Mouse (Mus musculus): Measurements from ENCODE around the gene 4933427I04Rik. TPM values are rescaled to one million over a fixed set of nuclear protein-coding genes. Genes with fewer than 3 reads are reported as not detected.

Gene 4933427I04Rik
- polyA plus RNA-seq (2015; fragmentation: Nextera tagmentation; extraction: Ambion mirVana), result 0.15 TPM in 1 of 2 replicates, not detected in the other

GRCm38 (mm10) chr4:123859379-123859778 lies at the start of gene 4933427I04Rik:
Gene 4933427I04Rik (plus strand): TSS chr4:123859679.
- ATAC-seq (ENCODE audit: insufficient number of reproducible peaks, low FRiP score, low TSS enrichment, low read depth), result no peak
- no peaks in the 10 kb centered on the region for H3K36me3 ChIP-seq
- no peaks in the 10 kb centered on the region for H3K27me3 ChIP-seq
- no peak within 1 kb of the TSS for H3K27ac ChIP-seq
- no peak within 1 kb of the TSS for H3K9ac ChIP-seq
- no peaks in the 10 kb centered on the region for H3K4me1 ChIP-seq
- H3K9me3 ChIP-seq, result no peaks in the 10 kb centered on the region
- no peak within 1 kb of the TSS for H3K4me2 ChIP-seq
- WGBS, result 77% methylated on average over 3 of the region's 3 CpGs
- no peak within 1 kb of the TSS for H3K4me3 ChIP-seq

DNA sequence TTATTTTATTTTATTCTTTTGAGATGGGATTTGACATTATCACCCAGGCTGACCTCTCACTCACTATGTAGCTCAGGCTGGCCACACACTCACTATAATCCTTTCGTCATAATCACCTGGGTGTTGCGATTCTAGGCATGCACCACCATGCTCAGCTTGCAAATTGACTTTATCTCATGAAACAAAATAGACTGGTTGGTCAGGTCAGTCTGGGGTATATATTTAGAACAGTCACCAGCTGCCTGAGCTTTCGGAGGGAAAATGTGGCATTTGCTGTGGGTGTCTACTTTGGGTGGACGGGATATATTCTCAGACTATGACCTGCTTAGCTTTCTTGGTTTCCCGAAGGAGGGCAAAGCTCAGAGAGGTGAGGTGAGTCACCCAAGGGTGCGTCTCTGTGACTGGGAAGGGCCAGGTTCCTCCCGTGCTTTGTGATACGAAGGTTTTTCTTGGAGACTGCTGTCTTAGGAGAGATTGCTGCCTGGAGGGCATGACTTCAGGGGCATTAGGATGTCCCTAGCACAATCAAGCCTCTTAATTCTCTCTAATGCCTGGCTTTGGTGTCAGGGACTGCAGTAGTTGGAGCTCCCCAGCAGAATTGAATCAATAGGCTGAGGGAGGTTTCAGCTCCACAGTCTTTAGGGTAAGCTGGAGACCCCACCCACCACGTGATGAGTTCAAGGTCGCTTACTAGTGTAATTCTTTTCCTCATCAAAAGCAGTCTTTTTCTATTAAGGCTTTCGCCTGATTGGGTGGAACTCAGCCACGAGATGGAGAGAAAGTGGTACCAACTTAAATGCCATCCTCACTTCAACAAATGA lies 48.8 kb upstream of the 4933427I04Rik start:
- no peak overlapping the region for H3K4me3 ChIP-seq
- WGBS, result 79% methylated on average over 12 of the region's 12 CpGs
- ATAC-seq (ENCODE audit: insufficient number of reproducible peaks, low FRiP score, low TSS enrichment, low read depth), result no peak
- H3K9me3 ChIP-seq, result no peaks in the 10 kb centered on the region
- no peak overlapping the region for H3K9ac ChIP-seq
- H3K27me3 ChIP-seq, result no peaks in the 10 kb centered on the region
- no peak overlapping the region for H3K4me2 ChIP-seq
- no peak overlapping the region for H3K27ac ChIP-seq
- no peaks in the 10 kb centered on the region for H3K4me1 ChIP-seq
- H3K36me3 ChIP-seq, result no peaks in the 10 kb centered on the region

DNA sequence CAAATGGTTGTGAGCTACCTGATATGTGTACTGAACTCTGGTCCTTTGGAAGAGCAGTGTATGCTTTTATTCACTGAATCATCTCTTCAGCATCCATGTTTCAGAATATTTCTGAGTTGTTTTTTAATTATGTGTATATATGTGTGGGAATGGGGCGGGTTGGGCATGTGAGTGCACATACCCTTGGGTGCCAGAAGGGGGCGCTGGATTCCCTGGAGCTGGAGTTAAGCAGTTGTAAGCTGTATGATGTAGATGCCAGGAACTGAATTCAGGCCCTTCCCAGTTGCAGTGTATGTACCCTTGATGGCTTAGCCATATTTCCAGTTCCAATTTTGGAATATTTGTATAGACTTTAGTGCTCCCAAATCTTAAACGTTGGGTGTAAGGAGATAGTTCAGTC lies 47.0 kb upstream of the 4933427I04Rik start:
- no peaks in the 10 kb centered on the region for H3K9me3 ChIP-seq
- H3K4me1 ChIP-seq, result no peaks in the 10 kb centered on the region
- no peak overlapping the region for H3K4me2 ChIP-seq
- no peaks in the 10 kb centered on the region for H3K27me3 ChIP-seq
- 79% methylated on average over 3 of the region's 3 CpGs for WGBS
- ATAC-seq (ENCODE audit: insufficient number of reproducible peaks, low FRiP score, low TSS enrichment, low read depth), result no peak
- no peak overlapping the region for H3K4me3 ChIP-seq
- H3K36me3 ChIP-seq, result no peaks in the 10 kb centered on the region
- H3K27ac ChIP-seq, result no peak overlapping the region
- no peak overlapping the region for H3K9ac ChIP-seq

DNA sequence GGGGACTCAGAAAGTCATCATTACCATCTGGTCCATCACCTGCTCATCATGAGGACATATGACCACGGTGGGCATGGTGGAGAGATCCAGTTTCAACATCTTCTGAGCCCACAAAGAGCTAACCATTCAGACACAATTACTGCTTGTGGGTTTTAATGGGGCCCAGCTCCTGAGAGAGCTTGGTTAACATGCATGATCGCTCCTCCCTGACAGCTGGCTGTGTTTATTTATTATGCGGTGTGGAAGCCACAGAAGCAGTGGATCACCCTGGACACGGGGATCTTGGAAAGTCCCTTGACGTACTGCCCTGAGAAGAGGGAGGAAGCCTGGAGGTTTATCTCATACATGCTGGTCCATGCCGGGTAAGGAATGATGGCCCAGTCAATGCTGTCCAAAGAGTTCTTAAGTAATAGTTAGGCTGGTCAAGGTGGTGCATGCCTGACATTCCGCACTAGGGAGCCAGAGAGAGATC lies 45.4 kb upstream of the 4933427I04Rik start:
- H3K4me1 ChIP-seq, result no peaks in the 10 kb centered on the region
- no peak for ATAC-seq (ENCODE audit: insufficient number of reproducible peaks, low FRiP score, low TSS enrichment, low read depth)
- H3K27me3 ChIP-seq, result no peaks in the 10 kb centered on the region
- no peak overlapping the region for H3K4me3 ChIP-seq
- 73% methylated on average over 7 of the region's 7 CpGs for WGBS
- H3K4me2 ChIP-seq, result no peak overlapping the region
- H3K9me3 ChIP-seq, result no peaks in the 10 kb centered on the region
- no peak overlapping the region for H3K27ac ChIP-seq
- no peak overlapping the region for H3K9ac ChIP-seq
- no peaks in the 10 kb centered on the region for H3K36me3 ChIP-seq

- Histone ChIP-seq H3K27ac (no peak overlapping the region), H3K4me1 (no peaks in the 10 kb centered on the region), H3K9ac (no peak overlapping the region), H3K27me3 (no peaks in the 10 kb centered on the region), H3K36me3 (no peaks in the 10 kb centered on the region), H3K4me2 (no peak overlapping the region), H3K9me3 (no peaks in the 10 kb centered on the region), H3K4me3 (no peak overlapping the region)
- 52% methylated on average over 4 of the region's 4 CpGs for WGBS
- no peak for ATAC-seq (ENCODE audit: insufficient number of reproducible peaks, low FRiP score, low TSS enrichment, low read depth)
Observed at GRCm38 (mm10) chr4:123819093-123819610, 40.3 kb upstream of the 4933427I04Rik start.

DNA sequence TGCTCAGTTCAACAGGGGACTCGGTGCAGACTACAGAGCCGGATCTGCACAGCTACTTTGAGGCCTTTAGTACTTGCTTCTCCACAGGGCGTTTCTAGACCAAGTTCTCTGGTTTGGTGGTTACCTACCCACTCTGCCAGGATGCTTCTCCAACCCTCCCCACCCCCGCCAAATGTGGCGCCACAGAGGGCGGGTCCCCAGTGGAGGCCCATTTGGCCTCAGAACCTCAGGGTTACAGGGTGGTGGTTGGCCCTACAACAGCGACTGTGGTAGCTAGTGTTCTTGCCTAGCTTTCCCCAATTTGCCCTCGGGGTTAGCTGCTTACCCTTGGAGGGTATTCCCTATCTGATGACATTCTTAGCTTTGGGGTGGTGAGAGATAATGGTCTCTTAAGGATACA lies 17.4 kb upstream of the 4933427I04Rik start:
- WGBS, result 85% methylated on average over 8 of the region's 8 CpGs
- H3K27ac ChIP-seq, result no peak overlapping the region
- no peak overlapping the region for H3K4me3 ChIP-seq
- no peaks in the 10 kb centered on the region for H3K4me1 ChIP-seq
- no peaks in the 10 kb centered on the region for H3K27me3 ChIP-seq
- no peak overlapping the region for H3K4me2 ChIP-seq
- H3K9ac ChIP-seq, result no peak overlapping the region
- H3K9me3 ChIP-seq, result no peaks in the 10 kb centered on the region
- no peaks in the 10 kb centered on the region for H3K36me3 ChIP-seq
- ATAC-seq (ENCODE audit: insufficient number of reproducible peaks, low FRiP score, low TSS enrichment, low read depth), result no peak

DNA sequence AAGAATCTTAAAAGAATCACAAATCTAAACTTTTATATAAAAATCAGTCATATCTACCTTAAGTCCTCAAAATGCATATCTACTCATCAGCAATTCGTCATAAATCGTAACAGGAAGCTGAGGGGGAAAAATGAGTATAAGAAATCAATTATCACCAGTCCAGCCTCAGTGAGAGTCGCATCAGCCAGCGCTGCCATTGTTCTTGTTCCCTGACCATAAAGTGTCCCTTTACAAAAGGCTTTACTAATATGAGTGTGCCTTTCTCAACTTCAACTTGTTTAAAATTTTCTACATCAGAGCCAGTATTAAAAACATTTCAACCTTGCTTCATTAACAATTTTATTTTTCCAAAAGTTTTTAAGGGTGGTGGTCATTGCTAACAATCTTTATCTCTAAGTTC lies 2.6 kb upstream of the 4933427I04Rik start:
- Histone ChIP-seq H3K4me3 (no peak overlapping the region), H3K9ac (no peak overlapping the region), H3K27me3 (no peaks in the 10 kb centered on the region), H3K4me2 (no peak overlapping the region), H3K9me3 (no peaks in the 10 kb centered on the region), H3K36me3 (no peaks in the 10 kb centered on the region), H3K27ac (no peak overlapping the region), H3K4me1 (no peaks in the 10 kb centered on the region)
- 71% methylated on average over 4 of the region's 4 CpGs for WGBS
- no peak for ATAC-seq (ENCODE audit: insufficient number of reproducible peaks, low FRiP score, low TSS enrichment, low read depth)

DNA sequence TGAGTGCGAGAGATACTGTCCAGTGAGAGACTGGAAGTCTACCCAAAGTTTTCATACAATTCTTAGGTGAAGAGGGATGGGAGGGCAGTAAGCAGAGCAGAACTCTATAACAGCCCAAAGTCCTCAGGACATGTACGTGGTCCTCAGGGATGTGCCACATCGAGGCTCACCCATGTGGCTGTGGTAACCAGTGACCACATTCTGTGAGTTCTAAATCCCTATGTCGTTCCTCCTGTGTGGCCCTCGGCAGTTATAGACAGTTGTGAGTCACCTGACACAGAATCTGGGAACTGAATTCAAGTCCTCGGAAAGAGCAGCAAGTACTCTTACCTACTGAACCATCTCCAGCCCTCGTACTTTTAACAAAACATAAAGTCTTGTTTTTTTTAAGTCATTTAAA lies 1.4 kb upstream of the 4933427I04Rik start:
- H3K4me2 ChIP-seq, result no peak overlapping the region
- ATAC-seq (ENCODE audit: insufficient number of reproducible peaks, low FRiP score, low TSS enrichment, low read depth), result no peak
- H3K9me3 ChIP-seq, result no peaks in the 10 kb centered on the region
- H3K4me3 ChIP-seq, result no peak overlapping the region
- H3K27me3 ChIP-seq, result no peaks in the 10 kb centered on the region
- 85% methylated on average over 7 of the region's 7 CpGs for WGBS
- no peaks in the 10 kb centered on the region for H3K36me3 ChIP-seq
- H3K9ac ChIP-seq, result no peak overlapping the region
- H3K27ac ChIP-seq, result no peak overlapping the region
- H3K4me1 ChIP-seq, result no peaks in the 10 kb centered on the region

DNA sequence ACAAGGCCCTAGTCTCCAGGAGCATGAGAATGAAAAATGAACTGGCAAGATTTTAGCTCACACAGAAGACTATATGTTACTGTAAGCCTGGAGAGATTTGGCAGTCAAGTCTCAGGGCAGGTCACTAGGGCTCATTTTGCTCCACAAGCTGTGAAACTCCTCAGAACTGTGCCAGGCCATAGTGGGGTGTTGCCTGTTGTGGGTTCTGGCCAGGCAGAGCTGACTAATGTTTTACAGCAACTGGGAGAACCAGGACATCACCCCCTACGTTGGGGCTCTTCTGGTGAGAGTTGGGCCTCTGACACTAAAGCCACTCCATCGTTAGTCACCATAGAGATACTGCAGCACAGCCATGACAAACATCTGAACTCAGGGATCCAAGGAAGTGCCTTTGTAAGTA lies 324 bp downstream of the 4933427I04Rik start:
- H3K36me3 ChIP-seq, result no peaks in the 10 kb centered on the region
- no peaks in the 10 kb centered on the region for H3K27me3 ChIP-seq
- H3K4me3 ChIP-seq, result no peak overlapping the region
- no peak for ATAC-seq (ENCODE audit: insufficient number of reproducible peaks, low FRiP score, low TSS enrichment, low read depth)
- WGBS, result 49% methylated on average over 2 of the region's 2 CpGs
- H3K4me2 ChIP-seq, result no peak overlapping the region
- no peak overlapping the region for H3K9ac ChIP-seq
- no peak overlapping the region for H3K27ac ChIP-seq
- no peaks in the 10 kb centered on the region for H3K4me1 ChIP-seq
- no peaks in the 10 kb centered on the region for H3K9me3 ChIP-seq

- Histone ChIP-seq H3K36me3 (no peaks in the 10 kb centered on the region), H3K4me2 (no peak overlapping the region), H3K4me3 (no peak overlapping the region), H3K27ac (no peak overlapping the region), H3K4me1 (no peaks in the 10 kb centered on the region), H3K27me3 (no peaks in the 10 kb centered on the region), H3K9ac (no peak overlapping the region), H3K9me3 (no peaks in the 10 kb centered on the region)
- ATAC-seq (ENCODE audit: insufficient number of reproducible peaks, low FRiP score, low TSS enrichment, low read depth), result no peak
- WGBS, result 81% methylated on average over 5 of the region's 5 CpGs
Observed at GRCm38 (mm10) chr4:123860621-123861020, 1.1 kb downstream of the 4933427I04Rik start.

GRCm38 (mm10) chr4:123893726-123894125 lies 34.2 kb downstream of the 4933427I04Rik start:
- H3K36me3 ChIP-seq, result no peaks in the 10 kb centered on the region
- H3K4me2 ChIP-seq, result no peak overlapping the region
- no peak overlapping the region for H3K9ac ChIP-seq
- no peak overlapping the region for H3K27ac ChIP-seq
- 89% methylated on average over 5 of the region's 5 CpGs for WGBS
- no peaks in the 10 kb centered on the region for H3K4me1 ChIP-seq
- no peak for ATAC-seq (ENCODE audit: insufficient number of reproducible peaks, low FRiP score, low TSS enrichment, low read depth)
- no peaks in the 10 kb centered on the region for H3K27me3 ChIP-seq
- H3K4me3 ChIP-seq, result no peak overlapping the region
- H3K9me3 ChIP-seq, result no peaks in the 10 kb centered on the region

GRCm38 (mm10) chr4:123894295-123894694 lies 34.8 kb downstream of the 4933427I04Rik start:
- 90% methylated on average over 4 of the region's 4 CpGs for WGBS
- no peaks in the 10 kb centered on the region for H3K9me3 ChIP-seq
- H3K4me2 ChIP-seq, result no peak overlapping the region
- H3K36me3 ChIP-seq, result no peaks in the 10 kb centered on the region
- no peak overlapping the region for H3K9ac ChIP-seq
- no peak overlapping the region for H3K27ac ChIP-seq
- H3K27me3 ChIP-seq, result no peaks in the 10 kb centered on the region
- H3K4me3 ChIP-seq, result no peak overlapping the region
- no peaks in the 10 kb centered on the region for H3K4me1 ChIP-seq
- ATAC-seq (ENCODE audit: insufficient number of reproducible peaks, low FRiP score, low TSS enrichment, low read depth), result no peak

All from limb, embryonic 15.5 days (tissue).